Mouse (Mus musculus): ENCODE measurements at regions not wholly inside any gene's neighbourhood (a gene's known extent, or its start where the extent isn't known, plus 50 kb on each side); places are given as distances from the start of the nearest gene placed in this dataset.
"Not testable (repeated sequence)": the region's sequence is repeated elsewhere in the genome, so short reads cannot be mapped to it uniquely, and the experiment has no call there.

DNA sequence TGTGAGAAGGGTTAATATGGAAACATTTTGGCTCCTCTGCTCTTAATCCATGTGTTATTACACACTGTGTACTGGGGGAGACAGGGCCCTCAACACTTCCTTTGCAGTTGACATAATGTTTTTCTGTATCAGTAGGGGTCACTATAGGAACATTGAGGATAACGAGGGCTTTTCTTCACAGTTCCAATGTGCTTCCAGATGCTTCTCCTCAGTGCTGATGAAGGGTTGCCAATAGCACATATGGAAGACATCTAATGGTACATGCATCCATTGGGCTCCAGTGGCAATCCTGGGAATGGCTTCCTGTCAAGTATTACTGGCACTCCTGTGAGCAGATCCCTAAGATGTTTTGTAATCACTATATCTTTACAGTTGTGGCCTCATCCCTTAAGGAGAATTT is 62.1 kb downstream of the Naa11 start:
- in situ Hi-C loops (cut with MboI, MseI): loop anchor here in 1 of 2 experiments (10.0 kb wide), 1 partner anchor 885 kb away; no protein-coding TSS in a partner anchor

GRCm38 (mm10) chr5:97325831-97326230 is 66.3 kb downstream of the Naa11 start:
- in situ Hi-C loops (cut with MboI, MseI): no loop called here

DNA sequence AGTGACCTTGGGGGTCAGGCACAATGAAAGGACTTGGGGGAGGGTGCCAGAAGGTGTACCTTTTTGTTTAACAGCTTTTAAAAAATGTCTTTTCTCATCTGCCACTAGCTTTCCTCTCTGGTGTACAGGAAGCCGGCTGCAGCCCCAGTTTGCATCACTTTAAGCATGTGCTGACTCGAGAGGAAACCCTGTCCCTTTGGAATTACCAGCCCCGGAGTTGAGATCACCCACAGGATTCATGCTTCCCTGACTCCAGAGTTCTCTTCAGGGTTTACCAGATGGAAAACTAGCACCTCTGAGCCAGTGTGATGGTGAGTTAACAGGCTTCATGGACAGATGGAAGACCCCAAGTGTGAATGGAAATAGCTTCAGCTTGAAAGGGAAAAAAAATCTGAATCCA is 68.3 kb downstream of the Naa11 start:
- in situ Hi-C loops (cut with MboI, MseI): no loop called here

GRCm38 (mm10) chr5:97319816-97320487 is 72.2 kb downstream of the Naa11 start:
- in situ Hi-C loops (cut with MboI, MseI): no loop called here

DNA sequence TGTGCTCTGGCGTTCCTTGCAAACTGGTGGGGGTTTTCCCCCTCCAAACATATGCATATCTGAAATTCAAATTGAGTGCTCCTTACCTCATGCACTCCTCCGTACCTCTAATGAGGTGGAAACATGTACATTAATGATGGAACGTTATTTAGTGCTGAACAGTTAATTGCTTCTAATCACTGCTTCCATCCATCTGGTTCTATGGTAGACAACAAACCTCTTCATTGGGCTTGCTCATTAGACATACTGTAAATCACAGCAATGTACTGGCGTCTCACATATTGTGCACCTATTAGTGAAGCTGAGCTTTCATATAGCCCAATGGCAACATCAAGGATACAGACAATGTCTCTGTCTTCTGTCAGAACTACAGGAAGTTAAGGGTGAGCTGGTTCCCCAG is 85.3 kb downstream of the Naa11 start:
- in situ Hi-C loops (cut with MboI, MseI): no loop called here

- in situ Hi-C loops (cut with MboI, MseI): no loop called here
These were observed 87.3 kb downstream of the Naa11 start for GRCm38 (mm10) chr5:97304921-97305320.

GRCm38 (mm10) chr5:97301621-97302020 is 90.6 kb downstream of the Naa11 start:
- in situ Hi-C loops (cut with MboI, MseI): no loop called here

DNA sequence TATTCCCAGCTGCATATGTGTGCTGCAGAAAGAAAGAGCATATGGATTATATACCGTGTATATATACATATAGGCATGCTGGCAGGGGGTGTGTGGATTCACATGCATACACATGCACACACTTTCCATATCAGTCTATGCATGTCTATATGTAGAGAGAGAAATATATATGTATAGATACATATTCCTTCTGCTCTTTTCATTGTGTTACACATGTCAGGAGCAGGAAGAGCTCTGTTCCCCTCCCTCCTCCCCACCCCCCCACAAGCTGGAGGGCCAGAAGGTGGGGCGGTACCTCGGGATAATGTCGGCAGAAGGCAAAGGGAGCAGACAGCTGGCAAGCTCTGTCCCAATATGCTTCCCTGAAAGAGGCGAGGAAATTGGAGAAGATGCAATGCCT is 91.3 kb downstream of the Naa11 start:
- in situ Hi-C loops (cut with MboI, MseI): no loop called here

DNA sequence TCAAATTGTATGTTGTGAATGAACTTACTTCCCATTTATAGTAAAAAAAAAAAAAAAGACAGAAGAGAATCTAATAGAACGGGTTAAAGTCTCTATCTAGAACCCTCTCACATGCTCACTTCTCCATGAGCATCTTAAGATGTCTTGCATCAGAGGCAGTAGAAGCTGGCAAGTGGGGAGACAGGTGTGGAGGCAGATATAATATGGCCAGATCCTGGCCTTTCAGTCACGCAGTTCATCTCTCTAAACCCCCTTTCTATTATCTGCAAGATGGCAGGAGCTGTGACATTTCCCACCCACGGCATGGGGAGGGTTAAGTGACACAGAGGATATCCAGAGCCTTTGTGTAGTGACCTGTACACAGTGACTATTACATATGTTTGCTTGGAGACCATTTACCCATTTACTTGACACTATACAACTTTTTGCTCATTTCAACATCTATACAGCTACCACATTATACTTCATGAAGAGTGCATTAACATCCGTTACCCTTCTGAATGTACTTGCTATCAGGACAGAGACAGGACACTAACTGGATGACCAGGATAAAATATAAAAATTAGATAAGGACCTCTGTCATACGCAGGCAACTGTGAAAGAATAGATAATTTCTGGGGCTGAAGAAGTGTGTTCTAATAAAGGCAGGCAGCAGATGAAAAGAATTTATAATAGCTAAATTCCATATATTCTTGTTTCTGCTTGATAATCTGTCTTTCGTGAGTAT is 91.9 kb downstream of the Naa11 start:
- in situ Hi-C loops (cut with MboI, MseI): no loop called here

- in situ Hi-C loops (cut with MboI, MseI): no loop called here
These were observed 92.5 kb downstream of the Naa11 start for GRCm38 (mm10) chr5:97299631-97300030.

- in situ Hi-C loops (cut with MboI, MseI): no loop called here
These were observed 96.0 kb downstream of the Naa11 start for GRCm38 (mm10) chr5:97296213-97296612.

- in situ Hi-C loops (cut with MboI, MseI): no loop called here
These were observed 102.0 kb downstream of the Naa11 start for GRCm38 (mm10) chr5:97290166-97290681.

- in situ Hi-C loops (cut with MboI, MseI): no loop called here
These were observed 102.6 kb downstream of the Naa11 start for GRCm38 (mm10) chr5:97289401-97290165.

DNA sequence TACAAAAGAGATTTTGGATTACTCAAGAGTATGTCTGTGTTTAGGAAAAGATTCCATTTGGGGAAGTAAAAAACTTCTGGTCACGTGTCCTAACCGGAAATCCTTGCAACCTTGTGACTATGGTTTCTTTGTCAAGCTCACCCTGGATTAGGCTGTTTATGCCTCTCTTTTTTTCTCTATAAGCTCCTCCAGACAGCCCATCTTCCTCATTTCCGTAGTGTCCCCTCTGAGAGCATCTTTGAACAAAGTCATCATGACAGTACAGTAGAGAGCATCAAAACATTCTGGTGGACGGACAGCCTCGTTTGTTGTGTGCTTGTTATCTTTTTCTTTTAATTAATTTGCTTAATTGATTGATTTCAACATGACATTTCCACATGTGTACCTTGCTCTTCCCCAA is 112.7 kb downstream of the Naa11 start:
- in situ Hi-C loops (cut with MboI, MseI): no loop called here

GRCm38 (mm10) chr5:97277795-97278572 is 114.2 kb downstream of the Naa11 start:
- in situ Hi-C loops (cut with MboI, MseI): no loop called here

DNA sequence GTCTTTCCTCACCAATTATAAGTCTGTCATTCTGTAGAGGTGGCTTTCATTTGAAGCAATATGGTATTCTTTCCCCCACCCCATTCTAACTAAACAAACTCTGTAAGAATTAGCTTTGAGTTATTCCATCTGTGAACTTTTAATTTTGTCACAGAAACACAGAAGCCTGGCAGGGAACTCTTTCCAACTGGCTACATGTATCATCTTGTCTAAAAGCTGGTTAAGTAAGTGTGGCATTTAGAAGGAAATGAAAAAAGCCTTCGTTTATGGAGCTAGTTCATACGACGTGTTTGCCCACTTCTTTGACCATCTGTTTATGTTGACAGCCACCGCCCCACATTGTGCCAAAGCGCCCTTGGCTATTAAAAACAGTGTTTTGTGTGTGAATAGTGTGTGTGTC is 115.5 kb downstream of the Naa11 start:
- in situ Hi-C loops (cut with MboI, MseI): no loop called here

DNA sequence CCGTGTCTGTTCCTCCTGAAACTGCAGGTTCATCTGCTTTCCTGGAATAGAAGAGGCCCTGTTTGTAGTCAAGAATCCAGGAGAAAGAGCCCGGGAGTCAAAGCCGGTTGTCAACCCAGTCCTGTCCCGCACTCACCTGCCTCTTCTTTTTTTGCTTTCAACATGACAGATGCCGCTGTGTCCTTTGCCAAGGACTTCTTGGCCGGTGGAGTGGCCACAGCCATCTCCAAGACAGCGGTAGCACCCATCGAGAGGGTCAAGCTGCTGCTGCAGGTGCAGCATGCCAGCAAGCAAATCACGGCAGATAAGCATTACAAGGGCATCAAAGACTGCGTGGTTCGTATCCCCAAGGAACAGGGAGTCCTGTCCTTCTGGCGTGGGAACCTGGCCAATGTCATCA is 127.5 kb downstream of the Naa11 start:
- in situ Hi-C loops (cut with MboI, MseI): not testable (repeated sequence)

GRCm38 (mm10) chr5:97257106-97257505 is 135.1 kb downstream of the Naa11 start:
- in situ Hi-C loops (cut with MboI, MseI): no loop called here

GRCm38 (mm10) chr5:97256445-97257060 is 135.6 kb downstream of the Naa11 start:
- in situ Hi-C loops (cut with MboI, MseI): no loop called here

DNA sequence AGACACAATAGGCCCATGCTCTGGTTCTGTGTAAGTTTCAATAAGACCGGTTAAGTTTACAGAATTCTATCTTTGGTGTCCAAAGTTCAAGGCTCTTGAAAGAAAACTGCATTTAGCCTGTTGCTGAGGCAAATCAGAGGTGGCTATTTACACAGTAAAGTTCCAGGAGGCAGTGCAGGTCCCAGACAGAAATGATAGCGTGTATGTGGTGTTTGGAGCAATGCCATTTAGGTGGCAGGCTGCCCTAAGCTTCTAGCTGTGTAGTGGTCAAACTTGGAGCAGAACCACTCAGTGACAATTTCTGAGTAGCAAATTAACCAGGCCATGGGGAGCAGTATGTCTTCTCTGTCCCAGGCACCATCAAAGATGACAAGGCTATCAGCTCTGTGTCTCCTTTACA is 125.5 kb upstream of the Paqr3 start:
- in situ Hi-C loops (cut with MboI, MseI): no loop called here

- in situ Hi-C loops (cut with MboI, MseI): no loop called here
These were observed 115.0 kb upstream of the Paqr3 start for GRCm38 (mm10) chr5:97226425-97226824.

Data from T-helper 17 cell (primary cell).